21 mouse cellular contexts compared by ENCODE assay signal in the genomic region with DNA sequence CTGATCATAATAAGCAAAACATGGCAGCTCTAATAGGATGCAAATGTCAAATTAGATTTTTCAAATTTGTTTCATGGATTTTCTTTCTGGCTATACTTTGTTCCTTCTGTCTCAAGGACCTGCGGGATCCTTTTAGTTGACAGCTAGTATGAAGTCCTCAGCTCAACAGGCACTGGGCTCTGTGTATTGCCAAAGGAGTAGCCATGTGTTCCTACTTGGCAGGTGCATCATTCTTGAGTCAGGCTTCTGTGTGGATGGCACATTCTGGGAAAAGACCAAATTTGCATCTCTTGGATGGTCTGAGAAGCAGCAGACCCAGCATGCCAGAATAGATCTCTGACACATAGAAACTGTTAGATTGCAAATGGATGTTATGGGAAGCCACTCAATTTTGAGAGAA.
A peak's percentile ranks its signal among the peaks of the same experiment; 100 is the strongest.
DNase-seq lines count a peak whose midpoint lies in the region; ATAC-seq and TF ChIP-seq lines count a peak whose summit lies in the region.
"Had no signal": no experiment of that assay in that cellular context is flagged by ENCODE, and none has a peak within 500 bp of the region (broad histone marks: within the 10 kb centered on the region; RNA-seq: fewer than 3 reads in every experiment).

No protein-coding gene starts in this region.

- DNase-seq in forebrain, embryonic 14.5 days (ENCODE audit: low spot score), result no peak
- DNase-seq in left cerebral cortex, postnatal 4 days, result peak; percentile 68
- no peak for DNase-seq in left cerebral cortex, adult 18-20 months (ENCODE audit: low spot score in 2 of 2)
- DNase-seq in cerebellum, adult 18-20 months, result peak; percentile 32 to 36
- DNase-seq in cerebellum, postnatal 36 days, result peak; percentile 51 to 64
- no peak for DNase-seq in left cerebral cortex, adult 2 months (ENCODE audit: extremely low spot score in 1 of 2, low spot score in 2 of 2)
- DNase-seq: heart, adult 11 months; heart, postnatal 36 days; kidney, postnatal 4 days; liver; lung, embryonic 14.5 days; midbrain, embryonic 14.5 days had no signal

- H3K27ac ChIP-seq in forebrain, embryonic 15.5 days (replicated peaks), result no peak overlapping the region
- H3K27ac ChIP-seq in forebrain, embryonic 14.5 days (ENCODE audit: low read depth, low read length), result no peak overlapping the region
- no peak overlapping the region for H3K27ac ChIP-seq in left cerebral cortex, adult 2 months
- H3K27ac ChIP-seq: embryonic facial prominence, embryonic 12.5 days; heart, embryonic 13.5 days; intestine, embryonic 15.5 days; macrophage; stomach, embryonic 15.5 days had no signal

- no peaks in the 10 kb centered on the region for H3K36me3 ChIP-seq in forebrain, embryonic 15.5 days
- no peaks in the 10 kb centered on the region for H3K36me3 ChIP-seq in forebrain, embryonic 14.5 days (ENCODE audit: control insufficient read depth, insufficient read depth, low read length)
- H3K36me3 ChIP-seq: embryonic facial prominence, embryonic 12.5 days; G1E; heart, embryonic 13.5 days; intestine, embryonic 15.5 days; stomach, embryonic 15.5 days had no signal

- H3K4me2 ChIP-seq in forebrain, embryonic 15.5 days (replicated peaks), result no peak overlapping the region
- no peak overlapping the region for H3K4me2 ChIP-seq in forebrain, embryonic 14.5 days (ENCODE audit: low read length)
- H3K4me2 ChIP-seq: embryonic facial prominence, embryonic 12.5 days; heart, embryonic 13.5 days; intestine, embryonic 15.5 days; lung, embryonic 14.5 days; stomach, embryonic 15.5 days had no signal

- no peaks in the 10 kb centered on the region for H3K4me1 ChIP-seq in forebrain, embryonic 15.5 days
- no peaks in the 10 kb centered on the region; the same call in 1 of the 2 replicates for H3K4me1 ChIP-seq in forebrain, embryonic 14.5 days (ENCODE audit: control insufficient read depth, insufficient read depth, low read length)
- H3K4me1 ChIP-seq: embryonic facial prominence, embryonic 12.5 days; heart, embryonic 13.5 days; intestine, embryonic 15.5 days; stomach, embryonic 15.5 days had no signal

- intact Hi-C loops in left cerebral cortex, postnatal 4 days (cut with DNase I), result no loop called here
- intact Hi-C loops in left cerebral cortex, adult 2 months (cut with DNase I), result no loop called here

- WGBS in forebrain, embryonic 15.5 days, result 68% methylated on average over 1 of the region's 1 CpGs
- WGBS in forebrain, embryonic 14.5 days, result 86% methylated on average over 1 of the region's 1 CpGs

- no peaks in the 10 kb centered on the region for H3K27me3 ChIP-seq in forebrain, embryonic 15.5 days
- H3K27me3 ChIP-seq in forebrain, embryonic 14.5 days (replicated peaks; ENCODE audit: control insufficient read depth, insufficient read depth, low read length), result no peaks in the 10 kb centered on the region
- H3K27me3 ChIP-seq: embryonic facial prominence, embryonic 12.5 days; heart, embryonic 13.5 days; intestine, embryonic 15.5 days; stomach, embryonic 15.5 days had no signal

- H3K9ac ChIP-seq in forebrain, embryonic 15.5 days (replicated peaks), result no peak overlapping the region
- no peak overlapping the region for H3K9ac ChIP-seq in forebrain, embryonic 14.5 days (ENCODE audit: low read length)
- H3K9ac ChIP-seq: embryonic facial prominence, embryonic 12.5 days; heart, embryonic 13.5 days; intestine, embryonic 15.5 days; lung, embryonic 14.5 days; stomach, embryonic 15.5 days had no signal

- no peaks in the 10 kb centered on the region for H3K9me3 ChIP-seq in forebrain, embryonic 15.5 days
- H3K9me3 ChIP-seq in forebrain, embryonic 14.5 days (replicated peaks; ENCODE audit: control insufficient read depth, low read length), result no peaks in the 10 kb centered on the region
- H3K9me3 ChIP-seq: embryonic facial prominence, embryonic 12.5 days; G1E; heart, embryonic 13.5 days; intestine, embryonic 15.5 days; stomach, embryonic 15.5 days had no signal

- H3K4me3 ChIP-seq in forebrain, embryonic 15.5 days, result no peak overlapping the region
- no peak overlapping the region for H3K4me3 ChIP-seq in forebrain, embryonic 14.5 days (ENCODE audit: low read depth, low read length)
- H3K4me3 ChIP-seq in left cerebral cortex, adult 2 months, result no peak overlapping the region
- H3K4me3 ChIP-seq: embryonic facial prominence, embryonic 12.5 days; heart, embryonic 13.5 days; intestine, embryonic 15.5 days; stomach, embryonic 15.5 days had no signal

- no peak for TF ChIP-seq CTCF in left cerebral cortex, adult 2 months (IDR thresholded peaks at IDR 0.05)

- ATAC-seq in forebrain, embryonic 15.5 days (replicated peaks), result peak; percentile 69
- no peak for ATAC-seq in forebrain, embryonic 14.5 days
- ATAC-seq in megakaryocyte progenitor cell, adult 5-6 weeks (replicated peaks; ENCODE audit: poor library complexity), result no peak
- ATAC-seq: CD4-positive, CD25-positive, alpha-beta regulatory T cell, adult 4 months; intestine, embryonic 15.5 days had no signal

Comparison
In these comparisons a context has a peak if more than half of its experiments do, and no peak if none do; other contexts are left out.
1. DNase-seq: peak in left cerebral cortex, postnatal 4 days (single experiment), cerebellum, adult 18-20 months (2 of 2) and cerebellum, postnatal 36 days (2 of 2); none in forebrain, embryonic 14.5 days (single experiment), left cerebral cortex, adult 18-20 months (0 of 2) and left cerebral cortex, adult 2 months (0 of 2).